Mouse (Mus musculus) liver, embryonic 14.5 days (tissue): ENCODE results near the gene Fam222b.

Experiments
- CTCF ChIP-seq: IDR thresholded peaks from 2 replicates; pipeline ENCODE4 v1.5.1; 2016; ENCODE audit warnings: antibody characterized with exemption, low read depth, control low read depth
- EP300 ChIP-seq: IDR thresholded peaks from 2 replicates; pipeline ENCODE4 v1.6.1; 2016; ENCODE audit warnings: antibody characterized with exemption, low read depth

GRCm38 (mm10) chr11:78176905-78177331 lies 82.5 kb downstream of the Fam222b start:
- TF ChIP-seq EP300 (no peak), CTCF (no peak)
